Mouse (Mus musculus): ENCODE data around the gene Hacd4. TPM values are rescaled to one million over a fixed set of nuclear protein-coding genes. Genes with fewer than 3 reads are reported as not detected.
"Not testable (repeated sequence)": the region's sequence is repeated elsewhere in the genome, so short reads cannot be mapped to it uniquely, and the experiment has no call there.

Gene Hacd4
- total RNA-seq, 1 experiment from 2014 or later: 4.0 TPM

GRCm38 (mm10) chr4:88432412-88433024, 6.2 kb downstream of the Hacd4 start:
- no peak for DNase-seq

DNA sequence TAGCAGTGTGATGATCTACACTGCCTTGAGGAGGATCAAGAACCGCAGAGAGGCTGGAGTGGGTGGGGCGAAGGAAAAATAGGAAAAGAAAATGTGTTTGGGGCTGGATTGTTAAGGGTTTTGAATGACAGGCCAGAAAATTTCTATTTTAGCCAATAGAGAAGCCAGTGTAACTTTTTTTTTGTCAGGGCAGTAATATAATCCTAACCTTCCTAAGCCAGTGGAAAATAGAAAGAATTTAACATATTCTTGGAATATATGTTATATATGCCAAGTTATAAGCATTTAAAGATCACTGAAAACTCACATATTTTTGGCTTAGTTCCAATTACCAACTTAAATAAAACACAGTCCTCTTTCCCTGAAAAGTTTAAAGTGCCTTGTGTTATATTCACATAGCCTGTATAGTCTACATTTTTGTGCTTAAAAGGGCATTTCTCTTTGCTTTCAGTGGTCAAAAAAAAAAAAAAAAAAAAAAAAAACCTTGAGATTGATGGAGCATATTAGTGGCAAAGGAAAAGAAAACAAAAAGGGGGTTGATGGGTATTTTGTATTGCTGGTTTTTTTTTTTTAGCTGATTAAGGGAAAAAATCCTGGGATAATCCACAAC, 11.0 kb downstream of the Hacd4 start:
- no peak for DNase-seq

- DNase-seq: no peak
Observed at GRCm38 (mm10) chr4:88424563-88424962, 14.2 kb downstream of the Hacd4 start.

DNA sequence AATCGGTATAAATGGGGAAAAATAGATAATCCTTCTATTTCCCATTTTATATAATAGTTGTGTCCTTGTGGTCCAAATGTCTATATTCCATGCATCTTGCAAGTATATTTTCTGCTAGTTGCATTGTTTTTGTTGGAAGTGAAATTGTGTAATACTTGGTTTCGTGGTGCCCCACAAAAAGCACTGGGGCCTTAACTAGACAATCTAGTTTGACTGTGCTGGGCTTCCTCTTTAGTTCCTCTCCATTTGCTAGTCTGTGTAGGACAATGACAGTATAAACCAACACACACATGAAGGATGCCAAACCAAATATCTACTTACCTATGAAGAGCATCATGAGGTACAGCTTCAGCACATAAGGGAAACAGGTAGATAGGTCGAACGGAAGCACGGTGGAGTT, 19.4 kb downstream of the Hacd4 start:
- no peak for DNase-seq

DNA sequence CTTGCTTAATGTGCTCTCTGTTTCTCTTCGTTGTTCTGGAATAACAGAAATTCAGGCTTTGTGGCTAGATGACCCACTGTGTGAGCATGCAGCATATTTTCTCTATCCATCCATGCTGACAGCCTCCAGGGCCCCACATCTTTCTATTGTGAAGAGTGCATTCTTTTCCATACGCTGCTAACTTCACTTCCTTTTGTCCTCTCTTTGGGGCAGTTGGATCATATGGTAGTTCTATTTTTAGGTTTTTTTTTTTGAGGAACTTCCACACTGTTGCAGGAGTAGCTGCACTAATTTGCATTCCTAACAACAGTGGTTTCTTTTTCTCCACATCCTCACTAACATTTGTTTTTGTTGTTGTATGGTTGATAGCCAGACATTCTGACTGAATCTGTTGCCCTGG, 23.7 kb downstream of the Hacd4 start:
- DNase-seq: no peak

GRCm38 (mm10) chr4:88412331-88412730, 26.4 kb downstream of the Hacd4 start:
- DNase-seq: no peak

- DNase-seq: no peak
Observed at GRCm38 (mm10) chr4:88409279-88409678, 29.4 kb downstream of the Hacd4 start.

GRCm38 (mm10) chr4:88406887-88407696, 31.6 kb downstream of the Hacd4 start:
- peak; percentile 55 for DNase-seq

GRCm38 (mm10) chr4:88402884-88403283, 35.8 kb downstream of the Hacd4 start:
- no peak for DNase-seq

- no peak for DNase-seq
Observed at GRCm38 (mm10) chr4:88400992-88401313, 37.8 kb downstream of the Hacd4 start.

- peak; percentile 28 for DNase-seq
Observed at GRCm38 (mm10) chr4:88400302-88400991, 38.3 kb downstream of the Hacd4 start.

GRCm38 (mm10) chr4:88396995-88397521, 41.7 kb downstream of the Hacd4 start:
- DNase-seq: no peak

DNA sequence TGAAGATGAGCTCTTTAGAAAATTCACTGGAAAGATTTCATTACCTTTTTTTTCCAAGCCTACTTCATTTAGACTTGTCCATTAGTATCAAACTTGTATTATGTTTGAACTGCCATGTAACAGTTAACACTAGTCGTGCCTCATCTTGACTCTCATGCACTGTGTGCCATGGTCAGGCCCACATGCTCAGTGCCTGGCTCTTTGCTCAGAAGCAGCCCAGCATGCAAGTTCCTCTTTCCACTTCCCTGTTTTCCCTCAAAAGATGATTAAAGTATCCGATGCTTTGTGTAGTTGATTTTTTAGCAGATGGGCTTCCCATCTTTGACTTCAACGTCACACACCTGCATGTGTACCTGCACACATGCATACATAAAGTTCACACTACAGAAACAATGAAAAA, 43.0 kb downstream of the Hacd4 start:
- DNase-seq: no peak

GRCm38 (mm10) chr4:88390596-88390995, 48.1 kb downstream of the Hacd4 start:
- DNase-seq: not testable (repeated sequence)

GRCm38 (mm10) chr4:88390036-88390435, 48.7 kb downstream of the Hacd4 start:
- DNase-seq: no peak

DNA sequence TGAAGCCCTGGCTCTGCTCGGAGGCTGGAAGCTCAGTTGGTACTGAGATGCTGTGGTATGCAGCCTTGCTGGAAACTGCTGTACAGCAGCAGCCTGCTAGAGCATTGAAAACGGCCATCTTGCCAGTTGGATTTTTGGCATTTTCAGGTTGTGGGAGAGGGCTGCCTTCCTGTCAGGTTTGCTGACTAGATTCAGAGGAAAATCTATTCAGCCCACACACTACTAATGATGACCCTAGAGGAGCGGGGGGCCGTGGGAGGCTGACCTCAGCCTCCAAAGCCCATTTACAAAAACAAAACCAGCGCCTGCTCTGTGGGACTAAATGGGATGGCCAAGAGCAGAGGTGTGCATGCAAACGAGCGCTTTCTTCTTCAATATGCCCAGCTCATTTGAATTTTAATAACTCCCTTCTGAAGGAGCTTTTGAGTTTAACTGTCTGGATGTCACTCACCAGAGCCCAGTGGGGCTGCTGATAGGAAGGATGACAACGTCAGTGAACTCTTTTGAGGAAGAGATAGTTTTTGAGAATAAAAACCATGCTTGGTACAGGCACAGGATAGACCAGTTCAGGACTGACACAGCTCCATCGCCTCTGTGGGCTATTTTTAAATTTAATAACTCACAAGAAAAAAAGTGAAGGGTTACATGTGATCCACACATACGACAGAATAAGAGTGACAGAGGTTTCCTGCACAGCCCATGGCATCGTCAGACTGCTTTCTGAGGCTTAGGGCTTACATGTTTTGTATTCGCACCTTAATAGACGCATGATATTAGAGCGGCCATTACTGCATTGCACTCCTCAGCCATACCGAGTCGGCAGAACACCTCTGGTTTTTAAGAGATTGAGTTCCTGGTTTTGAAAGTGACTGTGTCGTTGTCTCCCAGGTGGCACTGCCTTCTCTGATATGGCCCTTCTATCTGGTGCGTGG, 66.2 kb downstream of the Hacd4 start:
- DNase-seq: no peak

- no peak for DNase-seq
Observed at GRCm38 (mm10) chr4:88370819-88371218, 67.9 kb downstream of the Hacd4 start.

GRCm38 (mm10) chr4:88369951-88370350, 68.8 kb downstream of the Hacd4 start:
- peak; percentile 5 for DNase-seq

DNA sequence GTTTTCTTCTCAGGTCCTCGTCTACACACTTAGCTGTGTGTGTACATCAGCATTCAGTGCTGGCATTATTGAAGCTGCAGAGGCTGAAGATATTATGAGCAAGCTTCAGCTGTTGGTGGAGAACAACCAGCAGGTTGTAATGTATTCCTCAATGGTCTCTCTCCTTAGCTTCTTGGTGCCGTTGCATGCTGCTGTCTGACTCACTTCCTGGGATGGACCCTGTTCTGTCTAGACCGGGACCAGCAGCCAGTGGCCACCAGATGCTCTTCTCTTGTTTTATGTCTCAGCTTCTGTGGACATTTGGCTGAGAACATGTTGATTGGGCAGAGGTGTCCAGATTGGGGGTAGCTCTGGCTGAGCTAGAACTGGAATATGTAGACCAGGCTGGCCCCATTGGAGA, 81.3 kb downstream of the Hacd4 start:
- DNase-seq: no peak

DNA sequence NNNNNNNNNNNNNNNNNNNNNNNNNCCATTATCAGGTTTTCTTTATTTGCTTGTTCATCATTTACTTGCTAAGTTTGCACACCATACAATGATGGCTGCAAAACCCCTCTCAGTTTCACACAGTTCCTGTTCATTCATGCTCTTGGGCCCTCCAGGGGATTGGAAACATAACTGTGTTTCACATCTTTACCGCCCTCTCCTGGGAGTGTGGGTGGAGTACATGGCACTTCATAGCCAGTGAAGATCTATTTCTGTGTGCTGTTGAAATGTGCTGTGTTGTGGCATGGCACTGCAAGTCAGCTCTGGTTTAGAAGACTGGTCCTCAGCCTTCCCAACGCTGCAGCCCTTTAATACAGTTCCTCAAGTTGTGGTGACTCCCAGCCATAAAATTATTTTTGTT, 82.1 kb downstream of the Hacd4 start:
- peak; percentile 36 for DNase-seq

- DNase-seq: peak; percentile 68
Observed at GRCm38 (mm10) chr4:88350910-88351309, 87.8 kb downstream of the Hacd4 start.
